Mouse (Mus musculus): ENCODE results near the gene Pcyt2.

- no peak for TF ChIP-seq POLR2A (IDR thresholded peaks at IDR 0.05; ENCODE audit: insufficient read length, low read depth)
- no peak for TF ChIP-seq CEBPB (IDR thresholded peaks at IDR 0.05; ENCODE audit: insufficient read depth, poor library complexity, severe bottlenecking)
- TF ChIP-seq E2F4 (IDR thresholded peaks at IDR 0.05; ENCODE audit: insufficient read depth) = no peak
- no peak for TF ChIP-seq USF1 (IDR thresholded peaks at IDR 0.05; ENCODE audit: low read depth)
- no peak for TF ChIP-seq MAX (IDR thresholded peaks at IDR 0.05; ENCODE audit: low read depth)
- no peak for TF ChIP-seq MYOD1 (IDR thresholded peaks at IDR 0.05; ENCODE audit: control insufficient read depth in 1 of 3, insufficient read length in 2 of 3, low read depth in 2 of 3)
- TF ChIP-seq TCF12 (IDR thresholded peaks at IDR 0.05; ENCODE audit: insufficient read depth, poor library complexity, severe bottlenecking) = no peak
- TF ChIP-seq POLR2AphosphoS2 (IDR thresholded peaks at IDR 0.05; ENCODE audit: insufficient read length, low read depth) = peak; percentile 26
- no peak for TF ChIP-seq SRF (IDR thresholded peaks at IDR 0.05; ENCODE audit: control insufficient read depth, insufficient read length, low read depth)
- no peak for TF ChIP-seq TCF3 (IDR thresholded peaks at IDR 0.05; ENCODE audit: insufficient read length, low read depth)
- no peak for TF ChIP-seq REST (IDR thresholded peaks at IDR 0.05; ENCODE audit: insufficient read depth, insufficient read length)
- no peak for TF ChIP-seq MYOG (IDR thresholded peaks at IDR 0.05; ENCODE audit: control insufficient read depth in 1 of 3, insufficient read depth in 1 of 3, insufficient read length in 2 of 3, low read depth in 2 of 3)
These were observed 39.6 kb downstream of the Pcyt2 start for GRCm38 (mm10) chr11:120578024-120578693.
